Mouse (Mus musculus) bone marrow, adult 2 months (tissue): Measurements from ENCODE around the gene Mlxip. TPM values are rescaled to one million over a fixed set of nuclear protein-coding genes. Genes with fewer than 3 reads are reported as not detected.

Experiments used
- H3K27ac ChIP-seq: fragments of 200-500 bp; 2 replicates; pipeline ENCODE4 v1.5.1; 2012; ENCODE audit warnings: low read depth, mild to moderate bottlenecking, control low read depth, inconsistent platforms, low read length; ENCODE audit not compliant: control insufficient read depth, poor library complexity, insufficient read depth
- H3K4me1 ChIP-seq: fragments of 200-500 bp; 2 replicates; pipeline ENCODE4 v1.6.1; 2011; ENCODE audit warnings: low read length; ENCODE audit not compliant: control insufficient read depth, insufficient read depth
- H3K4me3 ChIP-seq: fragments of 200-500 bp; replicated peaks from 2 replicates; pipeline ENCODE3; 2011; ENCODE audit warnings: mild to moderate bottlenecking, low read depth, low read length, control low read depth; ENCODE audit not compliant: control insufficient read depth
- CTCF ChIP-seq: fragments of 200-500 bp; IDR thresholded peaks from 2 replicates; pipeline ENCODE4 v1.5.1; 2011; ENCODE audit warnings: low read length, control low read depth; ENCODE audit not compliant: control insufficient read depth, insufficient read depth
- POLR2A ChIP-seq: fragments of 200-500 bp; IDR thresholded peaks from 2 replicates; pipeline ENCODE4 v1.6.1; 2011; ENCODE audit warnings: low read depth, mild to moderate bottlenecking, control low read depth, low read length, borderline replicate concordance; ENCODE audit not compliant: control insufficient read depth
- WGBS: fragments of 180-500 bp; shearing (Covaris S2); methylation state at CpG from one replicate; pipeline ENCODE4 v1.1.7; 2018; 5-methylcytosine and 5-hydroxymethylcytosine counted together
- polyA plus RNA-seq: library from polyadenylated mRNA; stranded (reverse); fragments of >200 nt; gene quantifications from 2 replicates; pipeline ENCODE4 v1.2.4, GENCODE M21; 2011; ENCODE audit warnings: low replicate concordance; ENCODE audit not compliant: missing spikeins, insufficient read depth, insufficient read length

The Mlxip gene
- polyA plus RNA-seq, 1 experiment, result 51.4 TPM

DNA sequence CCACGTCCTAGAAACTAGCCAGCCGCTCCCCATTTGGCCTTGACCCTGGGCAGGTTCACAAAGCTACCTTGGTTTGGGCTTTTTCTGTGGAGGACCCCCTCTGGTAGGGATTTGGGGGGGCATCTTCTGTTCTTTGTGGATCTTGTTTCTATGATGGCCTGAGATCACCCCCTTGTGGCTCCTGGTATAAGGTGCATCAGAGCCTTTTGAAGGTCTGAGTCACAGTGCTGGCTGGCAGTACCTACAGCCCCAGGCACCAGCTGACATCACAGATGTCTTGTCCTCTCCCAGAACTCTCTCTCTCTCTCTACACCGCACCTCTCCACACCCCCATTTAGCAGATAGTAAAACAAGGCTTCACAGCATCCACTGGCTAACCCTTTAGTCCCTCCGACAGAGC is 105.1 kb downstream of the Mlxip start:
- Histone ChIP-seq H3K4me1 (no peaks in the 10 kb centered on the region), H3K27ac (no peak overlapping the region), H3K4me3 (no peak overlapping the region)
- WGBS, result 44% methylated on average over 4 of the region's 4 CpGs
- TF ChIP-seq CTCF, result peak; percentile 33; the same call in 1 of the 2 replicates
- no peak for TF ChIP-seq POLR2A

DNA sequence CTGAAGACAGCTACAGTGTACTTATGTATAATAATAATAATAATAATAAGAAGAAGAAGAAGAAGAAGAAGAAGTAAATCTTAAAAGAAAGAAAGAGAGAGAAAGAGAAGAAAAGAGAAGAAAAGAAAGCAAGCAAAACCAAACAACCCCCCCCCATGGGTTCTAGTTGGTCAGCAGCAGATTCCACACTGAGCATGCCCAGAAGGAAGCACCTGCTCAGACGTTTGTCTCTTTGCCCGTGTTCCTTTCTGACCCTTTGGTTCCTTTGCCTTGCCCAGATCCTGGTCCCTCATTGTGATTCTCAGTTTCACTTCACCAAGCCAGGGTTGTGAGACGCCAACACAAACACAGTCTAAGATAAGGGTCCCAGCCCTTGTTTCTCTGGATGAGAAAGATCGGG is 107.4 kb downstream of the Mlxip start:
- no peak overlapping the region for H3K4me3 ChIP-seq
- H3K4me1 ChIP-seq, result no peaks in the 10 kb centered on the region
- TF ChIP-seq CTCF, result no peak
- TF ChIP-seq POLR2A, result no peak
- 38% methylated on average over 4 of the region's 4 CpGs for WGBS
- H3K27ac ChIP-seq, result no peak overlapping the region

Other genes starting within 250 kb of the Mlxip start
- 70.7 and 83.3 TPM in 2 replicates for gene Psmd9, start 225.4 kb upstream of the Mlxip start, polyA plus RNA-seq
- 3.2 and 21.0 TPM in 2 replicates for gene Hpd, start 212.1 kb upstream of the Mlxip start, polyA plus RNA-seq
- gene Wdr66, start 142.7 kb upstream of the Mlxip start, polyA plus RNA-seq, result 0.77 and 1.2 TPM in 2 replicates
- 17.5 and 30.6 TPM in 2 replicates for gene Bcl7a, start 51.0 kb upstream of the Mlxip start, polyA plus RNA-seq
- gene Lrrc43, start 94.5 kb downstream of the Mlxip start, polyA plus RNA-seq, result not detected in 2 replicates
- gene Il31, start 94.7 kb downstream of the Mlxip start, polyA plus RNA-seq, result 1.8 TPM in 1 of 2 replicates, not detected in the other
- gene B3gnt4, start 115.7 kb downstream of the Mlxip start, polyA plus RNA-seq, result not detected in 2 replicates
- 26.6 and 36.7 TPM in 2 replicates for gene Diablo, start 129.4 kb downstream of the Mlxip start, polyA plus RNA-seq
- gene Gm49027, start 130.7 kb downstream of the Mlxip start, polyA plus RNA-seq, result 1.3 TPM in 1 of 2 replicates, not detected in the other
- gene Vps33a, start 178.2 kb downstream of the Mlxip start, polyA plus RNA-seq, result 12.4 and 29.0 TPM in 2 replicates